Mouse (Mus musculus) left cerebral cortex, adult 2 months (tissue): ENCODE measurements around the gene Evi5. TPM values are rescaled to one million over a fixed set of nuclear protein-coding genes. Genes with fewer than 3 reads are reported as not detected.

Source experiments
- DNase-seq, 2 experiments: peaks; one replicate each; pipeline ENCODE4 v3.0.0; 2021 to 2022; ENCODE audit warnings: low spot score in 2 of 2, mixed read lengths in 1 of 2; ENCODE audit errors: extremely low spot score in 1 of 2
- H3K27ac ChIP-seq: fragments of 200-600 bp; 2 replicates; pipeline ENCODE4 v1.8.1; 2022
- H3K4me3 ChIP-seq: fragments of 200-600 bp; 2 replicates; pipeline ENCODE4 v1.8.1; 2022
- CTCF ChIP-seq: fragments of 200-600 bp; IDR thresholded peaks from 2 replicates; pipeline ENCODE4 v1.8.1; 2022; ENCODE audit warnings: antibody characterized with exemption, mild to moderate bottlenecking, moderate library complexity
- intact Hi-C: fragments of 180-260 bp; cut with DNase I; formaldehyde crosslinking; loops from one replicate; pipeline ENCODE4 v1.15.1; 2025
- total RNA-seq, 2 experiments: library from RNA; stranded (reverse); gene quantifications; 2 replicates each; pipeline ENCODE4 v1.2.3; 2021

Gene Evi5
- total RNA-seq, 2 experiments from 2014 or later = 85.7 to 88.7 TPM

GRCm38 (mm10) chr5:107764486-107764885 lies 110.4 kb downstream of the Evi5 start:
- no peak for DNase-seq
- Histone ChIP-seq H3K27ac (no peak overlapping the region), H3K4me3 (no peak overlapping the region)
- no peak for TF ChIP-seq CTCF
- intact Hi-C loops = no loop called here

- H3K27ac ChIP-seq = no peak overlapping the region
- intact Hi-C loops = no loop called here
- DNase-seq = no peak
- H3K4me3 ChIP-seq = no peak overlapping the region
- no peak for TF ChIP-seq CTCF
Measured at GRCm38 (mm10) chr5:107763674-107764073, 111.2 kb downstream of the Evi5 start.

GRCm38 (mm10) chr5:107759121-107759520 lies 115.8 kb downstream of the Evi5 start:
- no peak overlapping the region for H3K4me3 ChIP-seq
- intact Hi-C loops = no loop called here
- no peak overlapping the region for H3K27ac ChIP-seq
- DNase-seq = no peak
- no peak for TF ChIP-seq CTCF

GRCm38 (mm10) chr5:107756072-107756471 lies 118.8 kb downstream of the Evi5 start:
- intact Hi-C loops = no loop called here
- DNase-seq = no peak

GRCm38 (mm10) chr5:107754740-107755139 lies 120.2 kb downstream of the Evi5 start:
- no peak for TF ChIP-seq CTCF
- intact Hi-C loops = no loop called here
- DNase-seq = no peak
- H3K4me3 ChIP-seq = no peak overlapping the region
- H3K27ac ChIP-seq = no peak overlapping the region

More at GRCm38 (mm10) chr5:107756072-107756471, 118.8 kb downstream of the Evi5 start:
- Histone ChIP-seq H3K4me3 (no peak overlapping the region), H3K27ac (no peak overlapping the region)
- no peak for TF ChIP-seq CTCF

- TF ChIP-seq CTCF = no peak
- no peak for DNase-seq
- H3K27ac ChIP-seq = no peak overlapping the region
- H3K4me3 ChIP-seq = no peak overlapping the region
- intact Hi-C loops = no loop called here
Measured at GRCm38 (mm10) chr5:107753656-107754055, 121.3 kb downstream of the Evi5 start.

- intact Hi-C loops = no loop called here
- no peak overlapping the region for H3K4me3 ChIP-seq
- no peak for TF ChIP-seq CTCF
- H3K27ac ChIP-seq = no peak overlapping the region
- no peak for DNase-seq
Measured at GRCm38 (mm10) chr5:107749229-107749916, 125.5 kb downstream of the Evi5 start.

- no peak for DNase-seq
- Histone ChIP-seq H3K27ac (no peak overlapping the region), H3K4me3 (no peak overlapping the region)
- no peak for TF ChIP-seq CTCF
- intact Hi-C loops = no loop called here
Measured at GRCm38 (mm10) chr5:107739023-107739422, 135.9 kb downstream of the Evi5 start.

DNA sequence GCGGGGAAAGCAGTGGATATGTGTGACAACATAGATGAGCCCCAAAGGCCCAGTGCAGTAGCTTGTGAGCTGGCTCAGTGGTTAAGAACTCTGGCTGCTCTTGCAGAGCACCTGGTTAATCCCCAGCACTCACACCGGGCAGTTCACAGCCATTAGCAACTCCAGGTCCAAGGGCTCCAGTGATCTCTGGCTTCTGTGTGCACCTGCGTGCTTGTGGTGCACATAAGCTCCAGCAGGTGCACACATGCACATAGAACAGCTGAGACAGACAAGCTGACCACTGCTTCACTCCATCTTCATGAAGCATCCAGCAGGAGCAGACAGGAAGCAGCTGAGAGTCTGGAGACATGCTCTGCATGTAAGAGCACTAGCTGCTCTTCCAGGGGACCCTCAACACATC lies 136.6 kb downstream of the Evi5 start:
- Histone ChIP-seq H3K4me3 (no peak overlapping the region), H3K27ac (no peak overlapping the region)
- intact Hi-C loops = no loop called here
- TF ChIP-seq CTCF = no peak
- DNase-seq = no peak

DNA sequence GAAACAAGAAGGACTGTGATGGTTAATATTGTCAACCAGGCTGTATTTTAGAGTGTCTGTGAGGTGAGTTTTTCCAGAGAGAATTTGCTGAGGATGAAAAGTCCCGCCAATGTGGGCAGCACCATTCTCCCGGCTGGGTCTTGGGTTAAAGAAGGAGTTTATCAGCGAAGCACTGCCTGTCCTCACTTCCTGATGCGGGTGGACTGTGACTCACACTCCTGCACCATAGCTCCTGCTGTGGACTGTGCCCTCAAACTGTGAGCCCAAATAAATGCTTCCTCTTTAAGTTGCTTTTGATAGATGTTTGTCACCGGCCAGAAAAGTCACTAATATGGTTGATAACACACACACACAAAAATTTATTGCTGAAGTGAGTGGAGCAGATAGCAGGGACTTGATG lies 138.7 kb downstream of the Evi5 start:
- TF ChIP-seq CTCF = no peak
- Histone ChIP-seq H3K4me3 (no peak overlapping the region), H3K27ac (no peak overlapping the region)
- intact Hi-C loops = no loop called here
- DNase-seq = no peak

DNA sequence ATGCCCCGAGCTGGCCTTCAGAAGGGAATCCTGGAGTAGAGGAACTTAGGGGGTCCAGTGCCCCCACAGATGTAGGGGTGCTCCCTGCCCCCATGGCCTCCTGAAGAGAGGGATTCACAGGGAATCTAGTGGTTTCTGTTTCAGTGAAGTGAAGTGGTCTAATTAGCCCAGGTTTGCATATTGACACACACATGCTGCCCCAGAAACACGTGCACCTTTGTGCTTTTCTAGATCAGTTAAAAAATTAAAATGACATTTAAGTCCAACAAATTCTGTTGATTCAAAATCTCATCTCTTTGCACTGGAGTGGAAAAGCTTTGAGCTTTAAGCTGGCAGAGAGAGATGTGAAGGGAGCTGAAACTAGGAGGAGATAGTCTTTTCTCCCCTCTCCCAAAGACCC lies 143.1 kb downstream of the Evi5 start:
- intact Hi-C loops = no loop called here
- no peak overlapping the region for H3K27ac ChIP-seq
- H3K4me3 ChIP-seq = no peak overlapping the region
- no peak for DNase-seq
- TF ChIP-seq CTCF = no peak

- TF ChIP-seq CTCF = no peak
- no peak overlapping the region for H3K4me3 ChIP-seq
- intact Hi-C loops = no loop called here
- no peak for DNase-seq
- H3K27ac ChIP-seq = no peak overlapping the region
Measured at GRCm38 (mm10) chr5:107731408-107731807, 143.5 kb downstream of the Evi5 start.

GRCm38 (mm10) chr5:107727007-107727402 lies 147.9 kb downstream of the Evi5 start:
- Histone ChIP-seq H3K27ac (no peak overlapping the region), H3K4me3 (no peak overlapping the region)
- DNase-seq = no peak
- intact Hi-C loops = no loop called here
- no peak for TF ChIP-seq CTCF
